Mouse (Mus musculus): ENCODE data around the gene Hspa1b. TPM values are rescaled to one million over a fixed set of nuclear protein-coding genes. Genes with fewer than 3 reads are reported as not detected.
"Not testable (repeated sequence)": the region's sequence is repeated elsewhere in the genome, so short reads cannot be mapped to it uniquely, and the experiment has no call there.

The Hspa1b gene
- polyA plus RNA-seq, 1 experiment from 2014 or later = 0.19 TPM

DNA sequence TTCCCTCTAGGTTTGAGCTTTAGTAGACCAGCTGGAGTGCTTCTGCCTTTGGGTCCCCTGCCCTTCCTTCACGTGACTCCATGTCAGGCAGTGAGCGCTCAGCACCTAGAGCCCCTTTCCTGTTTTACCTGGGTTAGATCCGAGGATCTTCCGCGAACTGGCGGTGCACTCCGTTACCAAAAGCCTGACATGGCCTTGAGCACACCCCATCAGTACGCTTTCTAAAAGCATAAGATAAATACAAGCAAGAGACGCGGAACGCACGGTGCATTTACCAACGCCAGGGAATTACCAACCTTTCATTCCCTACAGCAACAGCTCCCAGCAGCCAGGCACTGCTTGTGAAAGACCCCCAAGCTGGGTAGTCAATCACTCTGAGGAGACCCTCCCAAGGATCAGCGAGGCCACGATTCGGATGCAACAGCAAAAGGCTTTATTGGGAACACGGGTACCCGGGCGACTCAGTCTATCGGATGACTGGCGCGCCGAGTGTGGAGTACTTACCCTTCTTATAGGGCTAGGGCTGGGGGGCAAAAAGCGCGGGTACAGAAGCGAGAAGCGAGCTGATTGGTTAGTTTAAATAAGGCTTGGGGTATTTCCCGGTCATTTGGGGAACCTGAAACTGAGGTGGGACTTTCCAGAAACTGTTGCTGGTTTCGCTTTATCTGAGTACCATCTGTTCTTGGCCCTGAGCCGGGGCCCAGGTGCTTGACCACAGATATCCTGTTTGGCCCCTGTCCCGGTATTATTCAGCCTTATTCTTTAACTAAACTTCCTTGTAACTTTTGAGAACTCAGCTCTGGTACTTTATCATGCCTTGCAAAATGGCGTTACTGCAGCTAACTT, 41.1 kb upstream of the Hspa1b start:
- peak overlapping the region; percentile 99 for H3K9ac ChIP-seq
- ATAC-seq (ENCODE audit: extremely low read depth, insufficient number of reproducible peaks, low FRiP score, low TSS enrichment); H3K27me3 ChIP-seq (replicated peaks); H3K9me3 ChIP-seq: not testable (repeated sequence)
- WGBS = 18% methylated on average over 30 of the region's 32 CpGs
- H3K36me3 ChIP-seq = peaks cover 41% of the 10 kb centered on the region
- H3K4me1 ChIP-seq = peaks cover 64% of the 10 kb centered on the region
- H3K4me2 ChIP-seq = peak overlapping the region; percentile 100
- H3K4me3 ChIP-seq = peak overlapping the region; percentile 93
- H3K27ac ChIP-seq (replicated peaks) = peak overlapping the region; percentile 96

DNA sequence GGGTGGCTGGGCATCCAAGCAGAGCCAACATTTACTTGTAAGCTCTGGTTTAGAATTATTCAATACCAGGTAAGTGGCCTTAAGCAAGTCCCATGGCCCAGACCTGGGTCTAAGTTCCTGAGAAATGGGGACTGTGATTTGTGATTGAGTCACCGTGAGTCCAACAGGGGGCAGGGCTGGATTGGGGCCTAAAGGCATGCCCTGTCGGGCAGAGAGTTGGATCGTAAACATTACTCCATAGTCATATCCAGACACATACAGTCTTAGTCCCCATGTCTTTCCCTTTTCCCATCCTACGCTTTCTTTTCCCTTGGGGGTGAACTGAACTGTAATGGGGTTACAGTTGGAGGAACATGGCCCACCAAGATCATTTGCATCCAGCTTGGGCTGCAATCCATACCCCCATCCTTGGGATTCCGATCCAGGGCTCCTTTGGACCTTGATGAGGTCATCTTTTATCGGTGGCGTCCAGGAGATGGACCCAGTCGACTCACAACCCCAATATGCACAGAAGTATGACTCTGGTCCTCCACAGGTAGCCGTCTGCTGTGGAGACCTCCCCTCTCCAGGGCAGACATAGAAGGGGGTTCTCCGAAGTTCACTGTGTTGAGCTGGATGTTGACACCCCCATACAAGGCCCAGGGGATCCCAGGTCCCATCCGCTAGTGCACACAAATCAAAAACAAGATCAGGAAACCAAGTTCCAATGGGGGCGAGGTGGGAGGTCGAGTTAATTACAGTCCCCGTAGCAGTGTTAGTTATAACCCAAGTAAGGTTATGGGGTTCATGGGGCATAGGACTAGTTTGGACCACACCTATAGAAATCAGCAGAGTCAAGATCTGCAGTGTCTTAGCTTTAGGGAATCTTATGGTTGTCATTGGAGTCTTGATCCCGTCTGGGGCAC, 39.7 kb upstream of the Hspa1b start:
- no peaks in the 10 kb centered on the region for H3K9me3 ChIP-seq
- H3K27ac ChIP-seq (replicated peaks) = no peak overlapping the region
- peak overlapping the region; percentile 93 for H3K4me3 ChIP-seq
- peaks cover 62% of the 10 kb centered on the region for H3K4me1 ChIP-seq
- H3K36me3 ChIP-seq = peaks cover 28% of the 10 kb centered on the region
- H3K4me2 ChIP-seq = peak overlapping the region; percentile 100
- 87% methylated on average over 15 of the region's 15 CpGs for WGBS
- H3K9ac ChIP-seq = peak overlapping the region; percentile 83; the same call in 1 of the 2 replicates
- no peaks in the 10 kb centered on the region for H3K27me3 ChIP-seq (replicated peaks)
- ATAC-seq (ENCODE audit: extremely low read depth, insufficient number of reproducible peaks, low FRiP score, low TSS enrichment) = no peak

GRCm38 (mm10) chr17:34997142-34997483, 38.1 kb upstream of the Hspa1b start:
- no peak overlapping the region for H3K27ac ChIP-seq (replicated peaks)
- H3K4me3 ChIP-seq = no peak overlapping the region
- WGBS = 88% methylated on average over 5 of the region's 5 CpGs
- no peaks in the 10 kb centered on the region for H3K9me3 ChIP-seq
- peaks cover 23% of the 10 kb centered on the region for H3K36me3 ChIP-seq
- peaks cover 46% of the 10 kb centered on the region for H3K4me1 ChIP-seq
- peak overlapping the region; percentile 50; the same call in 1 of the 2 replicates for H3K9ac ChIP-seq
- H3K4me2 ChIP-seq = peak overlapping the region; percentile 100
- ATAC-seq (ENCODE audit: extremely low read depth, insufficient number of reproducible peaks, low FRiP score, low TSS enrichment) = no peak
- H3K27me3 ChIP-seq (replicated peaks) = no peaks in the 10 kb centered on the region

GRCm38 (mm10) chr17:34996411-34997141, 37.5 kb upstream of the Hspa1b start:
- H3K4me3 ChIP-seq = no peak overlapping the region
- 85% methylated on average over 12 of the region's 14 CpGs for WGBS

GRCm38 (mm10) chr17:34995927-34996326, 36.9 kb upstream of the Hspa1b start:
- H3K27ac ChIP-seq (replicated peaks) = not testable (repeated sequence)

More at GRCm38 (mm10) chr17:34996411-34997141, 37.5 kb upstream of the Hspa1b start:
- H3K9ac ChIP-seq = peak overlapping the region; percentile 50
- peaks cover 40% of the 10 kb centered on the region for H3K4me1 ChIP-seq
- peak overlapping the region; percentile 100 for H3K4me2 ChIP-seq
- H3K36me3 ChIP-seq = peaks cover 23% of the 10 kb centered on the region
- no peak overlapping the region for H3K27ac ChIP-seq (replicated peaks)
- no peaks in the 10 kb centered on the region for H3K9me3 ChIP-seq
- no peak for ATAC-seq (ENCODE audit: extremely low read depth, insufficient number of reproducible peaks, low FRiP score, low TSS enrichment)
- H3K27me3 ChIP-seq (replicated peaks) = no peaks in the 10 kb centered on the region

DNA sequence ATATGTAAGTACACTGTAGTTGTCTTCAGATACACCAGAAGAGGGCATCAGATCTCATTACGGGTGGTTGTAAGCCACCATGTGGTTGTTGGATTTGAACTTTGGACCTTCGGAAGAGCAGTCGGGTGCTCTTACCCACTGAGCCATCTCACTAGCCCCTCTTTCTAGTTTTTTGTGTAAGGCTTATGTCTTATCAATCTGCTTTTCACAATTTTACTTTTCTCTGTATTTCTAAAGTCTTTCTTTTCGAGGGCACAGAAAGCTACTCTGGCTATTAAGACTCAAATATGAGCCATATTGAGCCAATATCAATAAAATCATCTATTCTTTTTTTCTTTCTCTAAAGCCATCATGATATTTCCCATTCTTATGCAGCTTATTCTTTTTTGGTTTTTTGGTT, 36.2 kb upstream of the Hspa1b start:
- Histone ChIP-seq H3K4me1 (peaks cover 39% of the 10 kb centered on the region), H3K36me3 (peaks cover 37% of the 10 kb centered on the region)
- H3K9ac ChIP-seq; H3K4me2 ChIP-seq; ATAC-seq (ENCODE audit: extremely low read depth, insufficient number of reproducible peaks, low FRiP score, low TSS enrichment); H3K27ac ChIP-seq (replicated peaks); H3K27me3 ChIP-seq (replicated peaks); H3K9me3 ChIP-seq; H3K4me3 ChIP-seq: not testable (repeated sequence)
- 90% methylated on average over 4 of the region's 4 CpGs for WGBS

More at GRCm38 (mm10) chr17:34995927-34996326, 36.9 kb upstream of the Hspa1b start:
- Histone ChIP-seq H3K4me1 (peaks cover 39% of the 10 kb centered on the region), H3K36me3 (peaks cover 30% of the 10 kb centered on the region)
- H3K4me2 ChIP-seq; H3K9me3 ChIP-seq; H3K4me3 ChIP-seq; H3K27me3 ChIP-seq (replicated peaks); ATAC-seq (ENCODE audit: extremely low read depth, insufficient number of reproducible peaks, low FRiP score, low TSS enrichment); H3K9ac ChIP-seq: not testable (repeated sequence)
- 93% methylated on average over 4 of the region's 4 CpGs for WGBS

DNA sequence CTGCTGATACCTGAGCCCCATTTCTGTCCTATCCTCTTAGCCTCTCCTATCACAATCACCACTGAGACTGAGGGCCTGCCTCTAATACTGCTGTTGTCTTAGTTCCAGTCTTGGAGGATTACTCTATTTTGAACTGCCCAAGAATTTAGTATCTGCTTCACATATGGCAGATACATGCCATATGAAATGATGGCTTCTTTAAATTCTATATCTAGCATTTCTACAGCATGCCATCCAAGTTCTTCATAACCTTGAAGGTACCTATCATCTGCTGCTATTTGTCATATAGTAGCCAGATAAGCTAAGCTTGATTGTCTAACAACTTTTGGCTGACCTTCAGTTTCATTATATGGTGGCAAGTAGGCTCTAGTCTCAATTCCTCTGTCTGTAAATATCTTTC, 35.7 kb upstream of the Hspa1b start:
- Histone ChIP-seq H3K4me1 (peaks cover 34% of the 10 kb centered on the region), H3K4me3 (no peak overlapping the region), H3K27ac (replicated peaks) (no peak overlapping the region), H3K4me2 (no peak overlapping the region), H3K36me3 (peaks cover 40% of the 10 kb centered on the region), H3K27me3 (replicated peaks) (no peaks in the 10 kb centered on the region), H3K9me3 (no peaks in the 10 kb centered on the region), H3K9ac (no peak overlapping the region)
- ATAC-seq (ENCODE audit: extremely low read depth, insufficient number of reproducible peaks, low FRiP score, low TSS enrichment) = no peak

DNA sequence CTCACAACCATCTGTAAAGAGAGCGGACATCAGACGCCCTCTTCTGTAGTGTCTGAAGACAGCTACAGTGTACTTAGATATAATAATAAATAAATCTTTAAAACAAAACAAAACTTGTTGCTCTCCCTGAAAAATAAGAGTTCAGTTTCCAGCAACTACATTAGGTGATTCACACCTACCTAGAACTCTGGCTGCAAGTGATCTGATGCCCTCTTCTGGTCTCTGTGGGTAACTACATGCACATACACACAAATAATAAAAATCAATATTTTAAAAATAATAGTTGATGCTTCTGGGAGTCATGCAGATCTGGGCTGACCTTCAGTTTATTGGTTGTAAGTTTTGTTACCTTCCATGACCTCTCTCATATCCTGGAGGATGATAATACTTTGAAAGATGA, 25.2 kb upstream of the Hspa1b start:
- Histone ChIP-seq H3K27me3 (replicated peaks) (no peaks in the 10 kb centered on the region), H3K27ac (replicated peaks) (no peak overlapping the region), H3K9ac (no peak overlapping the region), H3K36me3 (peaks cover 46% of the 10 kb centered on the region), H3K4me2 (no peak overlapping the region), H3K4me3 (no peak overlapping the region), H3K9me3 (no peaks in the 10 kb centered on the region), H3K4me1 (peaks cover 23% of the 10 kb centered on the region)
- WGBS = 81% methylated on average over 2 of the region's 2 CpGs
- no peak for ATAC-seq (ENCODE audit: extremely low read depth, insufficient number of reproducible peaks, low FRiP score, low TSS enrichment)

DNA sequence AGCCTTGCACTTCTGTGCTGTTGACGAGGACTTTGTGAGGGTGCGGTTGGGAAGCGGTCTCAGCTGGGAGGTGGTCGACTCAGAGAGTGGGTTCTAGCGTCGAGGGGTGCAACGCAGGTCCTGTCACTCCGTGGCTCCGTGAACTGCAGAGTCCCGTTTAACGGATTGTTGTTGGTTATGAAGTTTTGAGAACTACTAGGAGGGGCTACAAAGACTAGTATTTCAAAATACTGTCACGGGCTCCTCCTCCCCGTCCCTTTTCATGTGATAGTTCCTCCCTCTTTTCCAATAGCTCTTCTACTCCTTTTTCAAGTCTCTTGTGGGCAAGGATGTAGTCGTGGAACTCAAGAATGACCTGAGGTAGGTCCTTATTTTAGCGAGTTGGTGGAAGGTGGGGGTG, 23.3 kb upstream of the Hspa1b start:
- H3K27ac ChIP-seq (replicated peaks) = peak overlapping the region; percentile 98
- peaks cover 23% of the 10 kb centered on the region for H3K4me1 ChIP-seq
- peaks cover 32% of the 10 kb centered on the region for H3K36me3 ChIP-seq
- H3K27me3 ChIP-seq (replicated peaks) = no peaks in the 10 kb centered on the region
- no peaks in the 10 kb centered on the region for H3K9me3 ChIP-seq
- H3K4me2 ChIP-seq = peak overlapping the region; percentile 96
- no peak for ATAC-seq (ENCODE audit: extremely low read depth, insufficient number of reproducible peaks, low FRiP score, low TSS enrichment)
- peak overlapping the region; percentile 95 for H3K9ac ChIP-seq
- peak overlapping the region; percentile 90 for H3K4me3 ChIP-seq
- under 1% methylated on average over 15 of the region's 15 CpGs for WGBS

DNA sequence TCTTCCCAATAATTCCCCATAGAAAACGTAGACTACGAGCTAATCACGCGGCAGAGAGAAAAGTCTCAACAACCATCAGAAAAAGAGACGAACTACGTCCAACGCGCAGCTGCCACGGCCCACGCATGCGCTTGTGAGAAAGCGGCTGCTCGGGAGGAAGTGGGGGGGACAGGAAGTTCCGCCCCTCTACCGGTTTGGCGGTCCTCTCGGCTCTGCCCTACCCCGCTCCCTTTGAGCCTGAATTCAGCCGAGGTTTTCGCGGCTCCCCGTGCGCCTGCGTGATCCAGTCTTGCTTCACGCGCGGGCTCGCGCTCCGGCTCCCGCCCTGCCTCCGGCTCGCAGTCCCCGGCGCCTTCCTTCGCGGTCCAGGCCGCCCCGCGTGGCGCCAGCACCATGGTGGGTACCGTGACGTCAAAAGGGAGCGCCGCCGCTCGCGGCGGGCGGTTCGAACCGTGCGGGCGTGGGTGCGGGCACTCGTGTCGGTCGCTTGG, 22.7 kb upstream of the Hspa1b start, which contains the start of gene Lsm2:
Gene Lsm2 (plus strand): TSS at position 173 of the 491 bp plus-strand sequence.
- Histone ChIP-seq H3K27me3 (replicated peaks) (no peaks in the 10 kb centered on the region), H3K9ac (peak within 1 kb of the TSS; percentile 95), H3K4me2 (peak within 1 kb of the TSS; percentile 96), H3K4me1 (peaks cover 23% of the 10 kb centered on the region), H3K4me3 (peak within 1 kb of the TSS; percentile 90), H3K9me3 (no peaks in the 10 kb centered on the region), H3K36me3 (peaks cover 33% of the 10 kb centered on the region), H3K27ac (replicated peaks) (peak within 1 kb of the TSS; percentile 98)
- WGBS = under 1% methylated on average over 48 of the region's 58 CpGs
- ATAC-seq (ENCODE audit: extremely low read depth, insufficient number of reproducible peaks, low FRiP score, low TSS enrichment) = peak; percentile 89
